28 mouse cellular contexts compared by ENCODE assay signal in the genomic region with DNA sequence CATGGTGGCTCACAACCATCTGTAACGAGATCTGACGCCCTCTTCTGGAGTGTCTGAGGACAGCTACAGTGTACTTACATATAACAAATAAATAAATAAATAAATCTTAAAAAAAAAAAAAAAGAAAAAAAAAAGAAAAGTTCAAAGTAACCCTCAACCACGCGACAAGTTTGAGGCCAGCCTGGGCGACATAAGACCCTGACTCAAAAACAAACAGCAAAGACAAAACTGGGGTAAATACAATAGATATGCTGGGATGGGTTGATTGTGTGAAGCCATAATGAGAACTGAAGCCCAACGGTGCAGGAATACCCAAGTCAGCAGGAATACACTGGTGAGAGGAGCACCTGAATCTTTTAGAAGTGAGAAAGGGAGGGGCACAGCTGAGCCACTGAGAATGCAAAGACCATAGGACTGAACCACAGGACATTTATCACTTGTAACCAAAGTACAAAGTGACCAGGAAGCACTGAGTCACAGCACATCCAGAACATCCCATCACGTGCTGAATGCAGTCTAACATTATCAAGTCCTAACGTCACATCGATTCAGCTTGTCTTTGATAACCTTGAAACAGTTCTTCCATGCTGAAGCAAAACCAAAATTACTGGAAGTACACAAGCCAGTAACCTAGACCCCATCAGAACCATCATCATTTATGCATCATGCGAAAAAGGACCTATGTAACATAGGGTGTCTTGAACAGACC. TPM values are rescaled to one million over a fixed set of nuclear protein-coding genes. Genes with fewer than 3 reads are reported as not detected.
A peak's percentile ranks its signal among the peaks of the same experiment; 100 is the strongest.
DNase-seq lines count a peak whose midpoint lies in the region; ATAC-seq and TF ChIP-seq lines count a peak whose summit lies in the region.
"Had no signal": no experiment of that assay in that cellular context is flagged by ENCODE, and none has a peak within 500 bp of the region (broad histone marks: within the 10 kb centered on the region; RNA-seq: fewer than 3 reads in every experiment).

No protein-coding gene starts in this region.

- peak; percentile 32; the same call in 1 of the 2 replicates for TF ChIP-seq EP300 in liver, embryonic 14.5 days (IDR thresholded peaks at IDR 0.05; ENCODE audit: low read depth)

- peaks cover 14% of the 10 kb centered on the region for H3K36me3 ChIP-seq in megakaryocyte, embryonic 14.5 days (replicated peaks; ENCODE audit: low read length)
- H3K36me3 ChIP-seq in ES-E14 (ENCODE audit: control insufficient read depth, insufficient read depth, low read length, poor library complexity, severe bottlenecking), result peaks cover 6% of the 10 kb centered on the region
- peaks cover 9% of the 10 kb centered on the region for H3K36me3 ChIP-seq in liver, embryonic 14.5 days (replicated peaks; ENCODE audit: control insufficient read depth, insufficient read depth, low read depth)
- H3K36me3 ChIP-seq: forebrain, embryonic 15.5 days; hindbrain, embryonic 13.5 days; kidney, embryonic 15.5 days; midbrain, embryonic 13.5 days; stomach, embryonic 15.5 days had no signal

- peak overlapping the region; percentile 69 for H3K4me3 ChIP-seq in megakaryocyte, embryonic 14.5 days (replicated peaks)
- H3K4me3 ChIP-seq in ES-E14 (ENCODE audit: insufficient read depth in 1 of 2, low read depth in 1 of 2, low read length in 2 of 2, poor library complexity in 1 of 2, severe bottlenecking in 1 of 2), result no peak overlapping the region
- no peak overlapping the region for H3K4me3 ChIP-seq in liver, embryonic 14.5 days (ENCODE audit: insufficient read depth in 1 of 2, low read depth in 2 of 2, low read length in 2 of 2)
- H3K4me3 ChIP-seq: embryonic facial prominence, embryonic 12.5 days; forebrain, embryonic 15.5 days; heart, embryonic 12.5 days; hindbrain, embryonic 13.5 days; kidney, embryonic 15.5 days; left cerebral cortex, adult 2 months; limb, embryonic 10.5 days; midbrain, embryonic 13.5 days; myocyte; stomach, embryonic 15.5 days had no signal

- 0 out of 2 replicates have a peak, but pooled peaks have one; percentile 0 for TF ChIP-seq CTCF in liver, embryonic 14.5 days (IDR thresholded peaks at IDR 0.05; ENCODE audit: low read depth)

- in situ Hi-C loops in ES-E14 (cut with MboI; ENCODE audit: low sequenced_read_pairs in 2 of 2, unreplicated experiment in 2 of 2), result no loop called here

- no peak overlapping the region; the same call in 1 of the 2 replicates for H3K9ac ChIP-seq in ES-E14 (ENCODE audit: insufficient read depth, low read depth, low read length, poor library complexity, severe bottlenecking)
- H3K9ac ChIP-seq in liver, embryonic 14.5 days (replicated peaks), result 0 out of 2 replicates have a peak overlapping the region, but pooled peaks have one; percentile 9
- H3K9ac ChIP-seq: embryonic facial prominence, embryonic 12.5 days; forebrain, embryonic 15.5 days; hindbrain, embryonic 13.5 days; kidney, embryonic 15.5 days; midbrain, embryonic 13.5 days; stomach, embryonic 15.5 days had no signal

- DNase-seq in ES-E14 (ENCODE audit: low read depth, low spot score), result no peak
- no peak for DNase-seq in liver, embryonic 14.5 days (ENCODE audit: low read depth in 3 of 3, low spot score in 3 of 3)
- no peak for DNase-seq in right cerebral cortex, postnatal 25 days
- DNase-seq in spleen, postnatal 4 days (ENCODE audit: low spot score in 2 of 2), result no peak
- no peak for DNase-seq in lung, postnatal 4 days
- DNase-seq: adrenal gland, adult 2 months; cerebellum, adult 9-11 months; heart, postnatal 14 days; kidney, postnatal 4 days; layer of hippocampus, adult 9-11 months; lung, adult 2 months; spleen, adult 18-20 months; thymus, adult 2 months had no signal

- H3K27ac ChIP-seq in ES-E14 (ENCODE audit: insufficient read depth, low read depth, low read length, poor library complexity, severe bottlenecking), result peak overlapping the region; percentile 53; the same call in 1 of the 2 replicates
- H3K27ac ChIP-seq in liver, embryonic 14.5 days, result peak overlapping the region; percentile 99
- H3K27ac ChIP-seq: embryonic facial prominence, embryonic 12.5 days; forebrain, embryonic 15.5 days; hindbrain, embryonic 13.5 days; kidney, embryonic 15.5 days; left cerebral cortex, adult 2 months; limb, embryonic 10.5 days; macrophage; midbrain, embryonic 13.5 days; stomach, embryonic 15.5 days had no signal

- no peak for ATAC-seq in megakaryocyte, adult 5-6 weeks (ENCODE audit: poor library complexity, severe bottlenecking)
- ATAC-seq in liver, embryonic 14.5 days (ENCODE audit: insufficient read depth), result no peak
- ATAC-seq: forebrain, embryonic 15.5 days; inflammation-experienced regulatory T-cells, adult 6 months; midbrain, embryonic 13.5 days had no signal

- WGBS in liver, embryonic 14.5 days (ENCODE audit: insufficient replicate concordance), result 66% methylated on average over 8 of the region's 10 CpGs

- no peaks in the 10 kb centered on the region for H3K27me3 ChIP-seq in megakaryocyte, embryonic 14.5 days (replicated peaks)
- no peaks in the 10 kb centered on the region for H3K27me3 ChIP-seq in liver, embryonic 14.5 days (ENCODE audit: control insufficient read depth, insufficient read depth, low read length)
- H3K27me3 ChIP-seq: embryonic facial prominence, embryonic 12.5 days; forebrain, embryonic 15.5 days; heart, embryonic 12.5 days; hindbrain, embryonic 13.5 days; kidney, embryonic 15.5 days; midbrain, embryonic 13.5 days; stomach, embryonic 15.5 days had no signal

- H3K9me3 ChIP-seq in megakaryocyte, embryonic 14.5 days, result no peaks in the 10 kb centered on the region
- H3K9me3 ChIP-seq in ES-E14 (ENCODE audit: control insufficient read depth, insufficient read depth, low read depth, low read length), result no peaks in the 10 kb centered on the region
- H3K9me3 ChIP-seq in liver, embryonic 14.5 days (ENCODE audit: control insufficient read depth, low read length), result no peaks in the 10 kb centered on the region
- H3K9me3 ChIP-seq: forebrain, embryonic 15.5 days; heart, embryonic 12.5 days; hindbrain, embryonic 13.5 days; kidney, embryonic 15.5 days; limb, embryonic 10.5 days; midbrain, embryonic 13.5 days; stomach, embryonic 15.5 days had no signal

- H3K4me2 ChIP-seq in liver, embryonic 14.5 days (ENCODE audit: low read depth), result peak overlapping the region; percentile 98
- H3K4me2 ChIP-seq: embryonic facial prominence, embryonic 12.5 days; forebrain, embryonic 15.5 days; heart, embryonic 12.5 days; hindbrain, embryonic 13.5 days; kidney, embryonic 15.5 days; midbrain, embryonic 13.5 days; stomach, embryonic 15.5 days had no signal

- H3K4me1 ChIP-seq in megakaryocyte, embryonic 14.5 days, result peaks cover 73% of the 10 kb centered on the region
- peaks cover 0 to 8% of the 10 kb centered on the region in 2 experiments; a peak in 2 of 4 replicates for H3K4me1 ChIP-seq in ES-E14 (ENCODE audit: control insufficient read depth in 2 of 2, insufficient read depth in 2 of 2, low read length in 2 of 2, poor library complexity in 1 of 2)
- peaks cover 43% of the 10 kb centered on the region in 2 experiments for H3K4me1 ChIP-seq in liver, embryonic 14.5 days (replicated peaks; ENCODE audit: control insufficient read depth in 2 of 2, insufficient read depth in 2 of 2, low read length in 1 of 2)

TF ChIP-seq in ES-E14, 5 proteins besides CTCF, POLR2A, EP300 and RAD21:
- TF ChIP-seq MAFK (IDR thresholded peaks at IDR 0.05; ENCODE audit: insufficient read depth, low read depth, low read length) (no peak), HCFC1 (IDR thresholded peaks at IDR 0.05; ENCODE audit: borderline replicate concordance, insufficient read depth, low read length) (no peak), CHD2 (IDR thresholded peaks at IDR 0.05; ENCODE audit: low read depth, low read length) (no peak), ZNF384 (IDR thresholded peaks at IDR 0.05; ENCODE audit: low read depth, low read length) (peak; percentile 84), ZC3H11A (IDR thresholded peaks at IDR 0.05; ENCODE audit: borderline replicate concordance, low read depth, low read length) (no peak)

RNA-seq across cellular contexts. Expression of a gene that starts 6.2 kb away (rescaled TPM):
- polyA plus RNA-seq in megakaryocyte, embryonic 14.5 days (2012; ENCODE audit: insufficient read depth, low replicate concordance), result 139 and 161 TPM in 2 replicates
- 26.3 and 32.6 TPM in 2 replicates for total RNA-seq in megakaryocyte, adult 5-6 weeks (2015)
- total RNA-seq in megakaryocyte, adult 5-6 weeks (2017), result 31.6 and 34.1 TPM in 2 replicates
- total RNA-seq in ES-E14 (2012; rRNA removed), result 354 and 566 TPM in 2 replicates
- 78.4 and 82.2 TPM in 2 replicates for polyA plus RNA-seq in liver, embryonic 14.5 days (2012; rRNA removed)
- 88.5 and 89.1 TPM in 2 replicates for polyA plus RNA-seq in liver, embryonic 14.5 days (2014; fragmentation: Nextera tagmentation; extraction: Ambion mirVana)

RNA-seq across cellular contexts. Expression of a gene that starts 18.7 kb away (rescaled TPM):
- 3.7 and 16.5 TPM in 2 replicates for polyA plus RNA-seq in megakaryocyte, embryonic 14.5 days (2012; ENCODE audit: insufficient read depth, low replicate concordance)
- total RNA-seq in megakaryocyte, adult 5-6 weeks (2015), result 30.3 and 37.1 TPM in 2 replicates
- total RNA-seq in megakaryocyte, adult 5-6 weeks (2017), result 38.2 and 38.5 TPM in 2 replicates
- 173 and 180 TPM in 2 replicates for total RNA-seq in ES-E14 (2012; rRNA removed)
- 27.7 and 34.1 TPM in 2 replicates for polyA plus RNA-seq in liver, embryonic 14.5 days (2012; rRNA removed)
- 51.6 and 57.6 TPM in 2 replicates for polyA plus RNA-seq in liver, embryonic 14.5 days (2014; fragmentation: Nextera tagmentation; extraction: Ambion mirVana)

RNA-seq across cellular contexts. Expression of a gene that starts 23.6 kb away (rescaled TPM):
- polyA plus RNA-seq in megakaryocyte, embryonic 14.5 days (2012; ENCODE audit: insufficient read depth, low replicate concordance), result 0.86 TPM in 1 of 2 replicates, not detected in the other
- 0.83 TPM in 1 of 2 replicates, not detected in the other for total RNA-seq in megakaryocyte, adult 5-6 weeks (2015)
- 1.3 TPM in 1 of 2 replicates, not detected in the other for total RNA-seq in megakaryocyte, adult 5-6 weeks (2017)
- total RNA-seq in ES-E14 (2012; rRNA removed), result 8.5 and 8.9 TPM in 2 replicates
- polyA plus RNA-seq in liver, embryonic 14.5 days (2012; rRNA removed), result 0.65 and 0.78 TPM in 2 replicates
- 0.34 and 0.63 TPM in 2 replicates for polyA plus RNA-seq in liver, embryonic 14.5 days (2014; fragmentation: Nextera tagmentation; extraction: Ambion mirVana)
- polyA plus RNA-seq: adrenal gland, adult 2 months; cortical plate, adult 2 months; lung, adult 2 months; macrophage; thymus, adult 2 months had no signal

RNA-seq across cellular contexts. Expression of a gene that starts 24.3 kb away (rescaled TPM):
- 18.8 and 39.1 TPM in 2 replicates for polyA plus RNA-seq in megakaryocyte, embryonic 14.5 days (2012; ENCODE audit: insufficient read depth, low replicate concordance)
- 40.9 and 55.3 TPM in 2 replicates for total RNA-seq in megakaryocyte, adult 5-6 weeks (2015)
- total RNA-seq in megakaryocyte, adult 5-6 weeks (2017), result 40.8 and 65.6 TPM in 2 replicates
- total RNA-seq in ES-E14 (2012; rRNA removed), result 66.3 and 73.2 TPM in 2 replicates
- 29.9 and 32.0 TPM in 2 replicates for polyA plus RNA-seq in liver, embryonic 14.5 days (2012; rRNA removed)
- 36.7 and 36.9 TPM in 2 replicates for polyA plus RNA-seq in liver, embryonic 14.5 days (2014; fragmentation: Nextera tagmentation; extraction: Ambion mirVana)

RNA-seq across cellular contexts. Expression of a gene that starts 40.0 kb away (rescaled TPM):
- polyA plus RNA-seq in megakaryocyte, embryonic 14.5 days (2012; ENCODE audit: insufficient read depth, low replicate concordance), result 10.6 and 13.3 TPM in 2 replicates
- 257 and 292 TPM in 2 replicates for total RNA-seq in megakaryocyte, adult 5-6 weeks (2015)
- 69.7 and 76.0 TPM in 2 replicates for total RNA-seq in megakaryocyte, adult 5-6 weeks (2017)
- total RNA-seq in ES-E14 (2012; rRNA removed), result 99.5 and 101 TPM in 2 replicates
- polyA plus RNA-seq in liver, embryonic 14.5 days (2012; rRNA removed), result 66.2 and 90.9 TPM in 2 replicates
- 77.4 and 84.9 TPM in 2 replicates for polyA plus RNA-seq in liver, embryonic 14.5 days (2014; fragmentation: Nextera tagmentation; extraction: Ambion mirVana)

Comparison
In these comparisons a context has a peak if more than half of its experiments do, and no peak if none do; other contexts are left out.
1. RNA of a gene that starts 6.2 kb away (total RNA-seq): 354 to 566 TPM in ES-E14; 26.3 to 34.1 TPM in megakaryocyte, adult 5-6 weeks; every median in the first group is over 10 times any median in the second.